Mouse (Mus musculus) T-cell, adult 2 months (primary cell): ENCODE data around the gene Tpp1.

Source experiments
- DNase-seq: peaks from one replicate; pipeline ENCODE4 v3.0.0; 2022; ENCODE audit warnings: low spot score

Tpp1 gene

DNA sequence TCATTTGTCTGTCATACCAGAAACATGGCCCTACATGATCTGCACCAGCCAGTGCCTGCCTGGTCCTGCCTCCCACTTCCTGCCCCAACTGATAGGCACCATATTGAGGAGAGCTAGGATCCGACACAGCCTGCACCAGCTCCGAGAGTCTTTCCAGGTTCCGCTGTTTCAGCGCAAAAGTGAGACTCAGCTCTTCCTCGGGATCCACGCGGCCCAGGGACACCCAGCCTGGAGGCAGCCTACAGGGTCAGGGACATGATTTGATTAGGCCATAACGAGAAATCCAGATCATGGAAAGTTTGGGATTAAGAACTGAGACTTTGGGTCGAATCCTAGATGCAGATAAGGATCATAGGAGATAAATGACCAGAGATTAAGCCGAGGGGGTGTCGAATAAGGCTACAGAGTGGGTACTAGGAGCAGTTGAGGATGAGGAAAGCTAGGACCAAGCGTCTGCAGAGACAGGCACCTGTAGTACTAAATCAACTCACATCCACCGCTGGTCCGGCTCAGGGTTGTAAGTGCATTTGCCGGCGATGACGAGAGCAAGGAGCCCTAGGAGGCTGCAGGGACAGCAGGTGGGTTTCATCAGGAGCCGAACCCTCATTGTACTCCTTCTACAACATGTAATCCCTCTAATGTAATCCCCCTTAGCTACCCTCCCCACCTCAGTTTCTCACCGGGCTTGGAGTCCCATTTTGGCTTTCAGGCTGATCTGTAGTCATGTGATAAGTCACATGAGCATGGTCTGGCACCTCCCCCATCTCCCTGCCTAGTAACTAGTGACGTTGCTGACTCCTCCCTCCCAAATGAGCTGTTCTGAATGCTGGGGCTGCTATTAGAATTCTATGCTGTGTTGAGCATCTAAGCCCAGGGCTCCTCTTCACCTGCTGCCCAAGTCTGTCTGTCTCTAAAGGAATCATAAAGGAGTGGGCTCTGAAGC lies at the start of gene Tpp1:
Tpp1 (minus strand) TSS at position 745 of the 943 bp plus-strand sequence.
- peak; percentile 94 for DNase-seq

DNA sequence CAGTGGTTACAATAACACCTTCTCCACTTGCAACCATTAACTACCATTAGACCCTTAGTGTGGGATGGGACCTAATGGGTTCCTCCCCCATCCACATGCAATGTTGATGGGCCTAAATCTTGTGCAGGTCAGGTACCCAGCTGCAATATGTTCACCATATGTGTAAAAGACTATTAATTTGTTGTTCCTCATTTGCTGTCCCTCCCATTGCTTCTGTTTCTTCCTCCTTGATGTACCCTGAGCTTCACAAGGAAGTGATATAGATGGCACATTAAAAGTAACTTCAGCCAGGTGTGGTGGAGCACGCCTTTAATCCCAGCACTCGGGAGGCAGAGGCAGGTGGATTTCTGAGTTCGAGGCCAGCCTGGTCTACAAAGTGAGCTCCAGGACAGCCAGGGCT lies 44.9 kb upstream of the Tpp1 start:
- no peak for DNase-seq

DNA sequence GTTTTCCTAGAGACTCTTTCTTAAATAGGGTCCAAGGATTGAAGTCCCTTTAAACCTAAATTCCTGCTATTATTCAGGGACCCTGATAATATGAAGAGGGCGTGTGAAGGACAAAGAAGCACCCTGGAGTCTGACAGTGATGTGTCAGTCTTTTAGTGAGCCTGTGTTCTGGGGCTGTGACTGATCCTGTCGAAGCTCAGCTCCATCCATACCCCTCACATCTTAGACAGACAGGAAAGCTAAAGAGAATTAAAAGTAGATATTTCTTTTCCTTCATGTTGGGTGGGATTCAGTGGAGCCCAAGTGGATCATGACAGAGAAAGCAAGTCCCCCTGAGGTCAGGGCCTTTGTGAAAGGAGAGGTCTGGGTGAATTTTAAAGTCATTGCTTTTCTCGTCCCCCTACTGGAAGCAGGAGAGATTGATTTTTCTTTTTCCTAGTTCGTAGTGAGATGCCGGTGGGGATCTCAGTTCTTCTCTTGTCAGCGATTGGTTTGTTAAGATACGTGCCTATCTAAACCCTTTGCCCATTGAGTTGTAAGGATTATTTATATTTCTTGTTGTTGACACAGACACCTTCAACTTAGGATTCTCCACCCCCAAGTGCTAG lies 43.8 kb upstream of the Tpp1 start:
- DNase-seq: no peak

DNA sequence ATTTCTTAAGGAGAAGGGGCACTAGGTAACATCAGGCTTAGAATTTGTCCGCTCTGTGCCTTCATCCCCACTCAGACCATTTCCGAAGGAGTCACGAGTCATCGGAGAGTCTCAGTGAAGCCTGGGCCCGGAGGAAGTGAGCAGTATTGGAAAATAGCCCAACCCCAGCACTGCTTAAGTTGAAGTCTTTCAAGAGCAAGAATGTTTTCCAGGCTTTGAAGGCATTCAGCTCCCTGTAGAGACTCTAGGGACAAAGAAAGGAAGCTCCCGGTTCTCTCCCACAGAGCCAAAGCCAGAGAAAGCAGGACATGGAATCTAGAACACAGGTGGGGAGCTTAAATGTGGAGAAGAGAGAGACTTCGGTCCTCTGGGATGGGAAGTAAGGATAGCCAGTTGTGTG lies 41.7 kb upstream of the Tpp1 start:
- no peak for DNase-seq

DNA sequence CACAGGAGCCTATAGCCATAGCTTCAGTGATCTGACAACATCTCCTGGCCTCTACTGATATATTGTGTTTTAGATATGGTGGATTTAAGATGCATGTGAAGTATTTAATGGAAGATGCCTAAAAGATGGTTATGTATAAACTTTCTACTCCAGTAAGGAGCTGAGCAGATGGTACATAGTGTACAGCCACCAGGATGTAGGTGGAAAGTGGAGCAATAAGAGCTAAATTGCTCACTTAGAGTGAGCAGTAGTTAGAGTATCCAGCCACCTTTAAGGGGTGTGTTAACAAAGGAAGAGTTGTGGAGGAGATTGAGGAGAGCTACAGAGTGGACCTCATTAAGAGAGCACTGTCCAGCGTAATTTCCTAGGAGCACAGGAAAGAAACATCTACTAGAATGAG lies 39.1 kb upstream of the Tpp1 start:
- no peak for DNase-seq

DNA sequence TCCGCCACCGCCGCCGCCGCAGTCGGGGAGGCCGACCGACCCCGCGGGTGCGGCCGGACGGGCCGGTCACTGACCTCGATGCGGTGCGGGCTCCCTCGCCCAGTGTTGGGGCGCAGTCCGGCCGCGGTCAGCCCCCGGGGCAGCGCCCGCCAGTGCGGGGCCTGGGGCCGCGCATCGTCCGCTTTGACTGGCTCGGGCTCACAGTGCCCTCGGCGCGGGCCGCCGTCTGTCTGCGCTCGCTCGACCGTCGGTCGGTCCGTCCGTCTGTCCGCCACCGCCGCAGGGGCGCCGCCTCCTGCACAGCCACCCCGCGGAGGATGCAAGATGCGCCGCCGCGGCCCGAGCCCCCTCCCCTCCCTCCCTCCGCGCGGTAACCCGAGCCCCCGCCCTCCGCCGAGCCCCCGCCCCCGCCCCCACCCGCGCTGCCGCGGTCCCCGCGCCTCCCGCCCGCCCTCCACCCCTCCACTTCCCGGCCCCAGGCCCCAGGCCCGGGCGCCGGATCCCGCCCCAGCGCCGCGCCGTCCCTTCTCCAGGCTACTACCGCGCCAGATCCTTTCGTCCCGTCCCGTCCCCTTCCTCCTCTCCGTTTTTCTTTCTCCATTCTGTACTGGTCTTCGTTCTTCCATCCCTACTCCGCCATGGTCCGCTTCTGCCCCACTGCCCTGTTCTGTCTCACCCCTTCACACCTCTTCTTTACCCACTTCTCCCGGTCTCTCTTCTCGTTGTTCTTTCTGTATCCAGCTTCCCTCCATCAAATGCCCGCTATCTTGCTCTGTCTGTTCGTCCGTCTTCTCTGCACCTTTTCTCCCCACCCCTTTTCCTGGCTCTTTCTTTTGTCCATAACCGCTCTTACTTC lies 35.5 kb upstream of the Tpp1 start, which contains the start of gene Dchs1:
Dchs1 (minus strand) TSS at position 370 of the 856 bp plus-strand sequence.
- no peak for DNase-seq

DNA sequence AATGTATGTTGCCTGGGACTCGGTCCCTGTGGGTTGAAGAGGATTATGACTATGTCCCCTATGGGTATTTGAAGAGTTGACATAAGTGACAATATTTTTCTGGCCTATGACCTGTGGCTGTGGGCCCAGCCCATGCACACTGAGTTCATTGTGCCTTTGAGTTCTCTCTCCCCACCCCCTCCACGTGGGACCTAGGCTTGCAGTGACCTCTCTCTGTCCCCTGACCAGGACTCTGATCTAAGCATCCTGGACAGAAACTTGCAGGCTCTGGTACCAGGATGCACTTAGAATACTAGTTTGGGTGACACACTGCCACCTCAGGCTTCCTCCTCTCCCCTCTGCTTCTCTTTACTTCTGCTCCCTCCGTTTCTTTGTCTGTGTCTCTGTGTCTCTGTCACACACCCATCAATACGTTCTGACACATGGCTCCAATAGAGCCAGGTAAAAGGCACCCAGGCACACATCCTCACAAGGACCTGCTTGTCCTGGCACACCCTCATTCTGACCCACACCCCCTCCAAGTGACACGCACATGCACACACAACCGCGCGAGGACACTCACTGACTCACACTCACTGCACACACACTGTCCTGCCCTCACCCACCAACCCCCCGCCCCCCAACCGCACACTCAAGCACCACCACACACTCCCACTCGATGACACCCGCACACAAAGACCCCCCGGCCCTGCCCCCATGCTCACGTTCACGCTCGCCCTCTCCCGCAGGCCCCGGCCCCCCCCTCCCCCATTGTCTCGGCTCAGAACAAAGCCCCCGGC lies 34.7 kb upstream of the Tpp1 start:
- no peak for DNase-seq

DNA sequence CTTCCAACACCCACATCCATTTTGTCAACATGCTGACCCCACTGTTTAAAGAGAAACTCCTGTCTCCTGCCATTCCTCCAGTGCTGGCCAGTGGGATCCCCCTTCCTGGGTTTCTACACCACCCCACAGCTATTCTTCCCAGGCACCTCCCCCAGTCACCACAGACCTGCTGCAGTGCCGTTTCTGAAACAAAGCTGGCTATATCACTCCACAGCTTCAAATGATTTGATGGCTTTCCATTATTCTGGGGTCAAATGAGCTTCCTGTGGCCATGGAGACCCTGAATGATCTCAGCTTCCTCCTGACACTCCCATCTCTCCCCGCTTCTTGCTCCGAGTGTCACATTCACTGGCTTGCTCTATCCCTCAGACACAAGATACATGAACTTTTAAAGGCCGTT lies 32.5 kb upstream of the Tpp1 start:
- no peak for DNase-seq

DNA sequence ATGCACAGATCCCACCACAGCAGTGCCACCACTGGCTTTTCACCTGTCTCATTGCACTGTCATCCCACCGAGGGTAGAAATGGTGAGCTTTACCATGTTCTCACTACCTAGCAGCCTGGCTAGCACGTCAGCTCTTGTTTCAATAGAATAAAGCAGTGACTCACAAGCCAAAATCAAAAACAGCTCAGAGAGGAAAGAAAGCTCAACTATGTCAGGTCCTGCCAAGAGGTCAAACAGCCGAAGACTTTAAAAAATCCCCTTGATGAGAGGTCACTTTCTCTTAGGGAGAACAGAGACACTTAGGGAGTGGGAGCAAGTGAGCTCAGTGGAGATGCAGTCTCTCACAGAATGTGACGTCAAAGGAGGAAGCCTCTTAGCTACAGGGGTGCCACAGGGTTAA lies 31.8 kb upstream of the Tpp1 start:
- no peak for DNase-seq

DNA sequence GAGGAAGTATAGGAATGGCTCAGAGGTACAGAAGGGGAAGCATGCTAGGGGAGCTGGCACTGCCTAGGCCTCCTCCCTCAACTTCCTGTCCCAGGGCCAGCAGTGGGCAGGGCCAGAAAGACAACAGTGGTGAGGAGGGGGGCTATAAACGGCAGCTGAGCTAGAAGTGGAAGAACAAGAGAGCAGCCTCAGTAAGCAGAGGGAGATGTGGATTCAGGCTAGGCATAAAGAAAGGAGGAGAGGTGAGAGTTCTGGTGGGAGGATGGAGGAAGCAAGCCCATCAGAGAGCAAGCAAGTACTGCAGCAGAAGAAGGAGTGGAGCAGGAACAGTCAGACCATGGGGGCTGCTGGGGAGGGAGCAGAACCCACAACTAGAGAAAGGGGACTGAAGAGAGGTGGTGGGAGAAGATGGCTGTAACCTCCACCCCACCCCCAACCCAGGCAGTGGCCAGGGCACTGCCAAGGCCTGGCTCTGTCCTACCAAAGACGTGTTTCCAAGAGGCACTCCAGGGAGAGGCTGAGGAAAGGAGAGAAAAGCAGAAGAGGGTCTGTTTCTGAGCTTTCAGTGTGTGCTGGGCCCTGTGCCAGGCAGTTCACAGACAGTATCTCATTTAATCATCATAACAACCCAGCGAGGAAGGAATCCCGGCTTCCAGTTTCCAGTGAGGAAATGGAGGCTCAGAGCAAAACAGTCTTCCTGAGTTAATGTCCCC lies 26.7 kb upstream of the Tpp1 start:
- DNase-seq: peak; percentile 22

DNA sequence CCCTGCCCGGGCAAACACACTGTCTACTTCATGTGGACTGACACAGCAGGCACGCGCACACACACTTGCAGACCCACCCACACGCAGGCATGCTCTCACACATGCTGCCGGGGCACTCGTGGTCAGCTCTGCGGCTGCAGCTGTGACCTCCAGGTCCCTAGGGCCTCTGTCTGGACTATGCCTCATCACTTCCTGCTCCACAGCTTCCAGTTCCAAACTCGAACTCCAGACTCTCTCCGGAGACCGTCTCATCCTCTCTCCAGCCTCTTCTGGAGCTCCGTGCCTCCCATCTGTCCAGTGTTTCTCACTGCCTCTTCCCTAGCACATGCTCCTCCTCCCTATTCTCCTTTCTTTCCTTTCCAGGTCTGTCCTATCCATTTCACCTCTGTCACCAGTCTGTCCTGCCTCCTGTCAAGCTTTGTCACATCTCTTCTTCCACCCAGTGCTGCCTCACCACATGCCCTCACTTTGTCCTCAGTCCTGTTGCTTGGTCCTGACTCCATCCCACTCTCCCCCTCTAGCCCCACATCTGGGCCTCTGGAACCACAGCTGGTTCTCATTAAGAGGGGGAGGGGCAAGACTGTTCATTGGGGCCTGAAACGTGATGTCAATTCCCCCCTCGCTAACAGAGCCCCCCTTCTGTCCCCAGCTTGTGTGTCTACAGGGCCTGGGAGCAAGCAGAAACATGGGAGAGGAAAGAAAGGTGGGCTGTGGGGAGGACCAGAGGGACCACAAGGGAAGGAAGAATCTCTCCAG lies 25.9 kb upstream of the Tpp1 start:
- DNase-seq: no peak

DNA sequence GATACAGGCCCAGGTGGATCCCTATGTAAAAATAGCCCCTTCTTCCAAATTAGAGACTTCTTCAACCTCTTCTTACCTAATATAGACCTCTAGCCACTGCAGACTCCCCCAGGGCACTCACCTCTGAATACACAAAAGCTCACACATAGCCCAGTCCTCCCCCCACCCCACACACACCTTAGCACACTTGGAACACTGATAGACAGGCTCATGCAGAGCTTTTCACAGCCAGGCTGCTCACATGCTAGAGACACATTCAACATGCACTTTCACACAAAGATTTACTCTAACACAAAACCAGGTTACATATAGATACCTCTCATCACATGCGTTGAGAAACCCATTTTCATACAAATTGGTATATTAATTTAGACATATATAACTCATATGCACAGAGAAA lies 25.3 kb upstream of the Tpp1 start:
- no peak for DNase-seq

DNA sequence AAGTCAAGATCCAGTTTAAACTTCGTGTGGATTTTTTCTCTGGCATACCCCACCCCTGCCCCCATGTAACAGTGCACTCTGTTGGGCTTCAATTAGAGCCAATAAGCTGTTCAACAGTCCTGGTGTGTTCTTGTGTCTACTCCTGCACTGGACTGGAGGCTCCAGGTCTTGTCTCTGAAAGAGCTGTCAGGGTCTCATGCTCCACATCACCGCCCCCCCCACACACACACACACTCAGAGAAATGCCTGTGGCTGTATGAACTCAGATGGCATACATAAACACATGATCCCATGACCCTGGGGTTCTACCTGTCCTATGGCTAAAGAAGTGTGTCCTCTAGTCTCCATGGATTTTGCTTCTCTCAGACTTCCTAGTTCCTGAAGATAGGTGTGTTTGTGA lies 24.0 kb upstream of the Tpp1 start:
- DNase-seq: no peak

DNA sequence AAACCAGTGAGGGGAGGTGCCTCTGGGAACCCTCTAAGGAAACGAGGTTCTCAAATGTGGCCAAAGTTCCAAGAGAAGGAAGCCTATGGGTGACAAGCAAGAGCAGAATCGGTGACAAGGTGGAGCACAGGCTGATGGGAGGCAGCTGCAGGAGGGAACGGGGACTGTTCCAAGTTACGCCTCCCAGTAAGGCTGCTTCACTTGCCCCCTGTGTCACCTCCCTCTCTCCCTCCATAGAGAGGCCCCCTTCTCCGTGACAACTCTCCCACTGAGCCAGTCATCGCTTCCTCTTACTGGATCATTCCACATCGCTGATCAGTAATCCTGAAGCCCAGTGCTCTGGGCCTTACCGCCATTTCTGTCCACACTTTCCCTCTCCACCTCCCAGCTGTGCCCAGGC lies 22.6 kb upstream of the Tpp1 start:
- DNase-seq: no peak

DNA sequence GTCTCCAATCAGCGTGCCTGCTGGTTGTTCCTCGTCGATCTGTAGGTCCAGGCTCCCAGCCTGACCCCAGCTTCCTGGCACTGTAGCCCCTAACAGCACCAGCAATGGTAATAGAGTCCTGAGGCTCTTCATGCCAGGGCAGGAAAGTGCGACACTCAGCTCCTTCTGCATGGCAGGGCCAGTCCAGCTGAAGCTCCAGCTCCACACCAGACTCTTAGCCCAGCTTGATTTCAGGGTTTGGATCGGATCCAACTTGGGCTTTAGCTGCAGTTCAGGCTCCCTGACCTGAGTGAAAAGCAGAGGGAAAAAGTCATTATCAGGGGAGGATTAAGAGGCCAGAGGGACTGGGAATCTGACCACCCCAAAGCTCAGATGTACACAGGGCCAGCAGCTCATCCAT lies 21.0 kb upstream of the Tpp1 start:
- no peak for DNase-seq

DNA sequence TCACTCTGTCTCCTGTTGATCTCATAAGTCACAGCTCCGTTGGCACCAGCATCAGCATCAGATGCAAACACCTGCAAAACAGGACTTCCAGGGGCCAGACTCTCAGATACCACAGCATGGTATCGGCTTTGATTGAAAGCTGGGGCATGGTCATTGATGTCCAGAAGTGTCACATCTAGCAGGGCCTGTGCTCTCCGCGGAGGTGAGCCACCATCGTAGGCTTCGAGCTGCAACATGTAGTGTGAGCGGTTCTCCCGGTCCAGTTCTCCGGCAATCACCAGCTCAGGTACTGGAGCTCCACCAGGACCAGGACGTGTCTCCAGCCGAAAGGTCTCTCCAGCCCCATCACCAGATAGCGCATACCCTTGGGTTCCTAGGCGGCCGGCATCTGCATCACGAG lies 20.3 kb upstream of the Tpp1 start:
- DNase-seq: no peak

DNA sequence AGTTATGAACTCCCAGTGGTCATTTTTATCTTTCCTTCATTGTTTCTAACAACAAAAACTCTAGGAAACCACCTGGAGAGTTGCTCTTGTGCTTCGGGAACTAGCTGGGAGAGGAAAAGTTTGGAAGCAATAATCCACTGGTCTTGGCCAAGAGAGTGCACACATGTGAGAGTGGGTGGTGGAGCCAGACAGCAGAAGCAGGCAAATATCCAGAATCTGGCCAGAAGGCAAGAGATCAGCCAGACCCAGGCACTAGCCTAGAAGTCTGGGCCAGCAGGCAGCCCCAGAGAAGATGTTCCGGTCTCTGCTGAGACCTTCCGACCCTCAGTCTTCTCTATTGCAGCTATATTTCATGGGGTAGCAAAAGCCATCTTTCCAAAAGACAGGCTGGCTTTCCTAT lies 17.9 kb upstream of the Tpp1 start:
- no peak for DNase-seq

DNA sequence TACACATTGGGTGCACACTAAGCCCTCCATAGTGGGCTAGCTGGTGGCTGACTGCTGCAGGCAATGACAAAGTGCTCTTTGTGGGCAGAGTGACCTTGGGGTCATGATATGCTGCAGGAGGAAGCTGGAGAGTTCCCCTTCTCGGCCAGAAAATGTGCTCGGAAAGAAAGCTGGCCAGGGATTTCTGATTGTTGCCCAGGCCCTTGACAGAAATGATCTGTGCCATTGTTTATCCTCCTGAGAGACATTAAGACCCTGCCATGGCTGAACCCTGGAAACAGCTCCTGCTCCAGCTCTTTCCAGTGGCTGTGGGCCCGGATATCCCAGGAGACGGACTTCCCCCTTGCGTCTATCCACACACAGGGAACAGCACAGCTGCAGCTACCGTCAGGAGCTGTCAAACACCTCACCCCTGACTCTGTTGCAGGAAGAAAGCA lies 15.7 kb upstream of the Tpp1 start:
- DNase-seq: no peak

DNA sequence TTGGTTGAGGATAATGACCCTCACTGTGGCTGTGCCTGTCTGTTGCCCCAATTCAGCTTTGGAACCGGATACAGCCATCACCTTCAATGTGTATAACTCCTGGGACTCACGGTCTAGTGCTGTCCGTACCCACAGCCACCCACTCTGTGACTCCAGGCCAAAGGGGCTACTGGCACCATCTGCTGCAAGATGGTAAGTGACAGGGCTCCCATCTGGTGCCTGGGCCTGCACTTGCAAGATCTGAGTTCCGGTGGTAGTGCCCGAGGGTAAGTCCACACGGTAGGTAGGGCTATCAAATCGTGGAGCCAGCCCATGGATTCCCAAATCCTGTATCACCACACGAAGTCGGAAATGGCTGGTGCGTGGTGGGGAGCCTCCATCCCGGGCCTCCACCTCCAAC lies 12.3 kb upstream of the Tpp1 start:
- no peak for DNase-seq

DNA sequence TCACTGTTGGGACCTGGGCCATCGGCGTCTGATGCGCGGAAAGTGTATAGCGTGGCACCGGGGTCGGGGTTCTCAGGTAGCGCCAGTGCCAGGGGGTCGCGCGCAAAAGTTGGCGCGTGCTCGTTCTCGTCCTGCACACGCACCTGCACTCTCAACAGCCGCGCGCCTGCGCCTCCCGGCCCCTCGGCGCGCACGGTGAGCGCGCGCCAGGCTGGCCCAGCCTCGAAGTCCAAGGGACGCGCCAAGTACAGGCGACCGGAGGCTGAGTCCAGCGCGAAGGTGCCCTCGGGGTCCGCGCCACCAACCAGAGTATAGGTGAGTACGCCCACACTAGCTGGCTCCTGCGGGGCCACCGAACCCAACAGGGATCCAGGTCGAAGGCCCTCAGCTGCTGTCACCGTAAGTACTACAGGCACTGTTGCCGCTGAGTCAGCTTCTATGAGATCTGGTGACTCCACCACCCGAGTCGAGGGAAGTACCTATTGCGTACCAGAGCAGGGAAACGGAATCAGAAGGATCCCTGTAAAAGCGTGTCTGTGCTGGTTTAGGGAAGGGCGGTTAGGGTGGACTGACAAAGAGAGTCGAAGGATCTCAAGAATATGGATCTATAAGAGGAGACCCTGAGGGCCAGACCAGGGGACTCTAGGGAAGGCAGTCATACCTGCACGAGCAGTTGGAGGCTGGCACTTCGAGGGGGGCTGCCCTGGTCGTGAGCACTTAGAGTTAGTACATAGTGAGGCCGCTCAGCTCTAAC lies 10.7 kb upstream of the Tpp1 start:
- DNase-seq: no peak
